Mouse (Mus musculus) retina, embryonic 14.5 days (tissue): ENCODE measurements around the gene Depdc5.
"Not testable (repeated sequence)": the region's sequence is repeated elsewhere in the genome, so short reads cannot be mapped to it uniquely, and the experiment has no call there.

Source experiments
- DNase-seq: peaks from one replicate; pipeline ENCODE4 v3.0.0-alpha.2; 2015; ENCODE audit warnings: low spot score

Depdc5 gene

DNA sequence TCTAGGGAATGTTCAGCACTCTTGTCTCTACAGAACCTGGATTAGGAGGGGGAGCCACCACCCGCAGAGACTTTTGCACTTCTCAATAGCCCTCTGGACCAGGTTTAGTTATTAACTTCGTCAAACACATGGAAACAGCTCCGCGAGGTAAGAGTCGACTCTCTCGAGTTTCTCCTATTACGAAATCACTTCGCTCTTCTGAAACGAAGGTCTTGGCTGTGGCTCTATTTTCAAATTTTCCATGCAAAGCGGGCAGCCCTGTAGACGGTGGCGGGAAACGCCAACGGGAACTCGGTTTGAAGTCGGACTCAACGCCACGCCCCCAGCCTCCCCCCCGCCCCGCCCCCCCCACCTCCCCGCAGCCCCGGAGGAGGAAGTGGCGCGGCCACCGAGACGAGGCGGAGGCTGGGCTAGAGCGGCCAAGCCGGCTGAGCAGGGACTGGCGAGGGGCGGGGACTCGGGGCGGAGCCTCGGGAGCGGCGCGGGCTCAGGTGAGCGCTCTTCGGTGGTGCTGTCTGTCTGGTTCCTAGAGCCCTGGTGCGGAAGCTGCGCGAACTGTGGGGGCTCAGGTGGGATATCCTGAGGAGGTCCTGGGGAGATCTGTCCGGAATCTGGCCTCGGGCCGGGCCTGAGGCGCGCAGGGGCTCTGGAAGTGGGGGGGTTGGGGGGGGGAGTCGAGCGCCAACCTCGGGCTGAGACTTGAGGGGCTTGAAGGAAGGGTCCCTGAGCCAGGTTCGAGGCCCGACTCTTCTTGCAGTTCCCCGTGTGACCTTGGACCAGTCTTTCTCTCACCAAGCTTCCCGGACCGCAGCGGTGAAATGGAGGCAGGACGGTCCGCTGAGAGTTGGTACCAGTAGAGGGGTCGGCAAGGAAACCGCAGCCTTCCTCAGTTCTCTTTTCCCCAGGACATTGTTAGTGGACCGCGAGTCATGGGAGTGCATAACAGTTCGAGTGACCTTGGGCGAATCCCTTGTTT lies at the start of gene Depdc5:
TSS of gene Depdc5 (plus strand) at position 449 of the 976 bp plus-strand sequence.
- peak; percentile 93 for DNase-seq

DNA sequence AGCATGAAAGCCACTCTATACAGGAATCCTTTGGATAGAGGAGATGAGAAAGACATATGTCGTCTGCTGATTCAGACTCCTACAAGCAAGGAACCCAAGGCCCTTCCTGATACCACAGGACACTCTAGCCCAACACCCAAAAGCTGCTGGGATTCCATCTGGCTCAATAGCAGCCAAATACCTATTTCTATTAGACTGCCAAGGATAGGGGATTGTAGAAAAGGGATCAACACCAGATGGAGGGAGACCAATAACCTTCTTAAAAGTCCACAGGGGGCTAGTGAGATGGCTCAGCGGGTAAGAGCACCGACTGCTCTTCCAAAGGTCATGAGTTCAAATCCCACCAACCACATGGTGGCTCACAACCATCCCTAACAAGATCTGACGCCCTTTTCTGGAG lies 48.1 kb upstream of the Depdc5 start:
- DNase-seq, result no peak

DNA sequence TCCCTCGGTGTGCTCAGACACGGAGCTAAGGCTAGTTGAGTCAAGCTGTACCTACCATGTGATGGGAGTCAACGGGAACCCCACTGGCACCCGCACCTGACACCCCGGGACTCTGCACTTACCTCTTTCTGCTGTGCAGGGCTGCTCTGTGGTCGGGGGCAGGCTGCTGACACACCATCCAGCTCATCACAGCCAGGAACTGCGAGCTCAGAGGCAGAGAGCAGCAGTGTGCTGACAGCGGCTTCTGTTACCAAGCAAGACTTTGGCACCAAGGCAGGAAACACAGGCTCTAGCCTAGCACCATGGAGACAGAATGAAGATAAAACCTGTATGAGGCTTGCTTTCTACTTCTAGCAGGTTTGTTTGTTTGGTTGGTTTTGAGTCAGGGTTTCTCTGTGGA lies 43.0 kb upstream of the Depdc5 start:
- no peak for DNase-seq

DNA sequence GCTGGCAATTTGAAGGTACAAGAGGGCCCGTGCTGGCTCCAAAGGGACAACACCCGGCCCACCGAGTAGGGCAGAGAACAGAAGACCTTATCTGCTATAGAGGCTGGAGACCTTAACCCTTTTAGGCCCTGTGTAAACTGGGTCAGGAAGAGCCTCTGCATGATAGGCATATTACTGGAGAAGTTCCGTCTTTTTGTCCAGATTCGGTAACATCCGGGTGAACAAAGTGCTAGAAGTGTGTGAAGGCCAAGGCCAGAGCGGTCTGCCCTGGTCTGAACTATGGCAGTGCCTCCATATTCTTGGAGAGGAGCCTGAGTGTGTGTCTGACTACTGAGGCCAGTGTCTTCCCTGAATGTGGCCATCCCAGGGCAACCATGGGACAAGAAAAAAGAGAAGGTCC lies 36.5 kb upstream of the Depdc5 start, which contains the start of gene Gm20671:
TSS of gene Gm20671 (minus strand) at position 101 of the 400 bp plus-strand sequence.
- no peak for DNase-seq

DNA sequence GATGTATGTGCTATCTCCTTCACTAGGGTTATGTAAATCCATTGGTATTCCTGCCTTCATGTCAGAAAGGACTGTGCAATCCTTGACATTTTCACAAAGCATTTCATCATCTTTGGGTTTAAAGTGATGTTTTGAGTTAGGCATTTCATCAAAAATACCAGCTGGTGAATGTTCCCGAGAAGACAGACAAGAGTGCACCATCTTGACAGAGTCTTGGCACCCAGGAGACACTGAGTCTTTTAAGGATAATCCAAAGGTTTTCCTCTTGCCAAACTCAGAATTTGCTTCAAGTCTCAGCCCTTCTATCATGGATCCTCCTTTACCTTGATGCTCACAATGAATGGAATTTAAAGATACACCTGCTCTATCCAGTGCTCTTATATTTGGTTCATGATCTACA lies 34.7 kb upstream of the Depdc5 start:
- DNase-seq, result not testable (repeated sequence)

DNA sequence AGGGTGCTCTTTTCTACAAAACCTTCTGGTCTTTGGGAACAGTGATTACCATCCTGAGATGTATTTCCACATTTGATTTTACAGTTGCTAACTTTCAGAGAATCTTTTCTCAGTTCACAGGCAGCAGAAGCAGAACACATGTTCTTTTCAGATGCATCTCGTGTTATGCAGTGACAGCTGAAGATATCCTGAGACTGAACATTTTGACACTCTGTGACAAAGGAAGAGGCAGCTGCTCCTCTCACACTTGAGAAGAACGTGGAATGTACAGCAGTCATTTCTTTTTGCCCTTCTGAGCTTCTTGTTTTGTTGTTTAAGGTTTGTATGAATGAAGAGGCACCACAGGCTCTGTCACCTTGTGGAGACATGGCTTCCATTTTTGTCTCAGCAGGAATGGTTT lies 33.4 kb upstream of the Depdc5 start:
- DNase-seq, result no peak

DNA sequence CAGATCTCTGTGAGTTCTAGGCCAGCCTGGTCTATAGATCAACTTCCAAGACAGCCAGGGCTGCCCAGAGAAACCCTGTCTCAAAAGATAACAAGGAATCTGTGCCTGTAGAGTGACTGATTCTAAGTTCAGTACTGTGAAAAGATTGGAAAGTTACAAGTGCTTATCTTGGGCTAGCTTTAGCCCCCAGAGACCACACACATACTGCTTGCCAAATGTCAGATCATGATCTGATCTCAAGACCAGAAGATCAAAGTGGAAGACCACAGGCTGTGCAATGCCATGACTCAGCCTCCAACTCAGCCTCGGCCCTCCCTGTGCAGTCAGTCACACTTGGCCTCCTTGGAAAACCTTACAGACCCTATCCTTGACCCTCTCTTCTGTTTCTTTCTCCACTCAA lies 29.0 kb upstream of the Depdc5 start:
- DNase-seq, result no peak

DNA sequence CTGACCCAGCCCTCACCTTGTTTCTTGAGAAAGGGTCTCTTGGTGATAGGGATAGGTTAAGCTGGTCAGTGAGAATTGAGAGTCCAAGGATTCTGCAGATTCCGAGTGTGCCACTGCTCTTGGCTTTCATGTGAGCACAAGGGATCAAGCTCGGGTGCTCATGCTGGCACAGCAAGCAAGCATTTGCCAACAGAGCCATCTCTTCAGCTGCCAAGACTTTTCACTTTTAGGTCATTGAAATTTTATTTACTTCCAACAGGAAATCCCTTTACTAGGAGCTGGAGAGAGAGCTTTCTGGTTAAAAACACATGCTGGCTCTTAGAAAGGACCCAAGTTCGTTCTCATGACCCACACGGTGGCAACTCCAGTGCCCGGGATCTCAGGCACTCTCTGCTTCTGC lies 26.5 kb upstream of the Depdc5 start:
- no peak for DNase-seq

DNA sequence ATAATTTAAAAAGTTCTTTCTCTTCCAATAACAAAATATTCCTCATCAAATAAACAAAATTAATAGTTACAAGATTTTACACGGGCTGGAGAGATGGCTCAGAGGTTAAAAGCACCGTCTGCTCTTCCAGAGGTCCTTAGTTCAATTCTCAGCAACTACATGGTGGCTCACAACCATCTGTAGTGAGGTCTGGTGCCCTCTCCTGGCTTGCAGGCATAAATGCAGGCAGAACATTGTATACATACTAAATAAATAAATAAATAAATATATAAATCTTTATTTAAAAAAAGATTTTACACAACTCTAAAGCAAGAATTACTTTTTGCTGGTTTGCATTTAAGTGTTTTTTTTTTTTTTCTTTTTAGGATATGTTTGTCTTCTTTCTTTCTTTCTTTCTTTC lies 23.5 kb upstream of the Depdc5 start:
- no peak for DNase-seq

DNA sequence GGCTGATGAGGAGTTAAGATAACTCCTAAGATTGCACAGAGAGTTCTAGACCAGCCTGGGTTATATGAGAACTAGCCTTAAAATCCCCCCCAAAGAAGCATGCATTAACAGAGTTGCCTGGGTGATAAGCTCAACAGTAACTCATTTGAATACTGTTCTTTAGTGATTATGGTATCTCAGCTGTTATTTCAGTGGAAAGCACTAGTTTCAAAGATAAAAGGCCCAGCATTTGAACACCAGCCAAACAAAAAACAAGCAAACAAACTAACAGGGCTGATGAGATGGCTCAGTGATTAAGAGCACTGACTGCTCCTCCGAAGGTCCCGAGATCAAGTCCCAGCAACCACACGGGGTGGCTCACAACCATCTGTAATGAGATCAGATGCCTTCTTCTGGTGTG lies 14.3 kb upstream of the Depdc5 start:
- DNase-seq, result no peak

DNA sequence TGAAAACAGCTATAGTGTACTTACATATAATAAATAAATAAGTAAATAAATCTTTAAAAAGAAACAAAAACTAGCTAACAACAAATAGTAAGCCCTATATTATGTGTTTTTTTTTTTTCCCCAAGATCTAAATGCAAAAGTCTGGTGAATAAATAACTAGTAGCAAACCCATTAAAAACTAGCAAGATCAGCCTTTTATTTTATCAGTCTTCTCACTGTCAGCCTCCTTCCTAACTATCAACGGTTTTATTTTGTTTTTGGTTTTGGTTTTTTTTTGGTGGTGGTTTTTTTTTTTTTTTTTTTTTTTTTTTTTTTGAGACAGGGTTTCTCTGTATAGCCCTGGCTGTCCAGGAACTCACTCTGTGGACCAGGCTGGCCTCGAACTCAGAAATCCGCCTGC lies 13.9 kb upstream of the Depdc5 start:
- DNase-seq, result not testable (repeated sequence)

DNA sequence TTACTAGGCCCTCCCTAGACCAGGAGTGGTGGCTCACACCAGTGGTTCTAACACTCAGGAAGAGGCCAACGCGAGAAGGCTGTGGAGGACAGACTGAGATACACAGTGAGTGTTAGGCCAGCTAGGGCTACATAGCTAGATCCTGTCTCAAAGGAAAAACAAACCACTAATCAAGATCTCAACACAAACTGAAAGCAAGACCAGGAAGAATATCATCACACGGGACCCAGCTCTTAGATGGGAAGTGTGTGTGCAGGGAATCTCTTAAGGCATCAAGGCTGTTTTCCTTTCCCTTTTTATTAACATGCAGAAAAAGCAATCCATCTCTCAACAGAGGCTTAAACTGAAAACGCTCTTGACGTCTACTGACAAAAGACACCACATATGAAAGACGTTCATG lies 11.5 kb upstream of the Depdc5 start:
- DNase-seq, result no peak

DNA sequence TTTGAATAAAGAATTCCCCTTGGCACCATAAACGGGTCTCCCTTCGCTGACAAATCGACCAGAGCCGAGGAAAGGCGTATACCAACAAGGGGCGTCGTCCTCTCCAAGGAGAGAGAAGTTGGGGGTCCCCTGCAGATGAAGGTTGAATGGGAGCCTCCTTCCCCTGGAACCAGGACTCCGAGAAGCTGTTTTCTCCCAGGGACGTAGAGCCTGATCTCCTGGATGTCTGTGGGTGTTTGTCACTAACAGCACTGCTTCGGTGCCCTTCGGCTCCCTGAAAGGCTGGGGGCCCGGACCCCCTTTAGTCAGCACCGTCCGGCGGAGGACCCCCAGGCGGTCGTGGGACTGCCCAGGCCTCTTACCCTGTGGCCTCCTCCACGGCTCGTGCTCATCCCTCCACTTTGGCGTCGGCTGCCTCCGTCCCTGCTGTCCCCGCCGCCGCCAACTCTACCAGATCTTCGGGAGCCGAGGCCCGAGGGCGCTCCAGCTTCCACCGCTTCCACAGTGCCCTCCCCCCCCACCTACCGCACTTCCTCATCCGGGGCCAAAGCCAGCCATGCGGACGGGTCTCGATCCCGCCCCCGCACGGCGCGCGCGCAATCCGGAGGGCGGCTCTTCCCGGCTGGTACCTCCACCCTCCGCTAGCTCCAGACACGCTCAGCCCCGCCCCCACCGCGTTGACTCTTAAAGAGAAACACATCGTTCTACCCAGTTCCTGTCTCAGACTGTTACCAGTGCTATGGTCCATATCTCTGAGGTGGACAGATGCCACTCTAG lies 9.6 kb upstream of the Depdc5 start, which contains the start of gene Prr14l:
TSS of gene Prr14l (minus strand) at position 526 of the 777 bp plus-strand sequence.
- peak; percentile 98 for DNase-seq

DNA sequence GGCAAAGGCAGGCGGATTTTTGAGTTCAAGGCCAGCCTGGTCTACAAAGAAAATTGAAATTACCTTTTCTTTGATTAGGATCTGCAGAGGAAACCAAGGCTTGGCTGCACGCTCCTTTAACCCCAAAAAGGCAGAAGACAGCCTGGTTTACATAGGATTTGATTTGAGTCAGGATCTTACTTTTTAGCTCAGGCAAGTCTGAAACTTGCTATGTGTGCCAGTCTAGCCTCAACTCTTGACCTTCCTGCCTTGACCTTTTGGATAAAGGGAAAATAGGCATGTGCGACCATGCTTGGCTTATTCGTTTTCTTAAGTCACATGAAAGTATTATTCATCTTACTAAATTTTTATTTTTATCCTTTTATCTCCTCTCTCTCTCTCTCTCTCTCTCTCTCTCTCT lies 8.7 kb upstream of the Depdc5 start:
- no peak for DNase-seq

DNA sequence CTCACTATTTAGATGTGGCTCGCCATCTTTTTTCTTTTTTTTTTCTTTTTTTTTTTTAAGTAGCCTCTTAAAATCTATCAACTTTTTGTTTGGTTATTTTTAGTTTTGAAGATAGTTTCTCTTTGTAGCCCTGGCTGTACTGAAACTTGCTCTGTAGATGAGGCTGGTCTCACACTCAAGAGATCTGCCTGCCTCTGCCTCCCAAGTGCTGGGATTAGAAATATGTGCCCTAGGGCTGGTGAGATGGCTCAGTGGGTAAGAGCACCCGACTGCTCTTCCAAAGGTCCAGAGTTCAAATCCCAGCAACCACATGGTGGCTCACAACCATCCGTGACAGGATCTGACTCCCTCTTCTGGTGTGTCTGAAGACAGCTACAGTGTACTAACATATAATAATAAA lies 8.2 kb upstream of the Depdc5 start:
- DNase-seq, result not testable (repeated sequence)

DNA sequence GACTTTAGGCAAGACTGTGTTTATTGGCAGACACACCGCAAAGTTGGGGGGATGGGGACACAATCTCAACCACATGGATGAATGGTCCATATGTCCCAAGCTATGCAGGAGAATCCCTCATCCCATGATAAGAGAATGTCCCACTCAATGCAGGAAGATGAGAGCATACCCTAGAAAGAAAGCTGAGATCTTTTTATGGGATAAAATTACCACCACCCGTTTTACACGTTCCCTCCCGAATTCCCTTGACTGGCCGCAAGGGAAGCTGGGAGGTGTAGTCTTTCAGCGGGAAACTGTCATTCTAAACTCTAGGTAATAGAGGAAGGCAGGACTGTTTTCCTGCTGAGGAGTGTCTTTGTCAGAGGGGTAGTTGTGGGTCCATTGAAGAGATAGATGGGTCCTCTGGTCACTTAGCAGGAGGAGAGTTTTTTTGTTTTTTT lies 5.7 kb upstream of the Depdc5 start:
- peak; percentile 58 for DNase-seq

DNA sequence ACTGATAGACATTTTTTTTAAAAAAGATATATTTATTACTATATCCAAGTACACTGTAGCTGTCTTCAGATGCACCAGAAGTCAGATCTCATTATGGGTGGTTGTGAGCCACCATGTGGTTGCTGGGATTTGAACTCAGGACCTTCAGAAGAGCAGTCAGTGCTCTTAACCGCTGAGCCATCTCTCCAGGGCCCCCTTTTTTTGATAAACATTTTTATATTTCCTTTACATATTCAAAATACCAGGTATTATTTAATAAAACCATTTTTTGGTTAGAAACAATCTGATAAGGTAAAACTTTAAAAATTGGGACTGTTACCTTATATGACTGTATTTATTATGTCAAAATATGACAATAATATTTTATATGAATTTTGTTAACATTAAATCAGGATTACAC lies 2.4 kb upstream of the Depdc5 start:
- DNase-seq, result no peak

DNA sequence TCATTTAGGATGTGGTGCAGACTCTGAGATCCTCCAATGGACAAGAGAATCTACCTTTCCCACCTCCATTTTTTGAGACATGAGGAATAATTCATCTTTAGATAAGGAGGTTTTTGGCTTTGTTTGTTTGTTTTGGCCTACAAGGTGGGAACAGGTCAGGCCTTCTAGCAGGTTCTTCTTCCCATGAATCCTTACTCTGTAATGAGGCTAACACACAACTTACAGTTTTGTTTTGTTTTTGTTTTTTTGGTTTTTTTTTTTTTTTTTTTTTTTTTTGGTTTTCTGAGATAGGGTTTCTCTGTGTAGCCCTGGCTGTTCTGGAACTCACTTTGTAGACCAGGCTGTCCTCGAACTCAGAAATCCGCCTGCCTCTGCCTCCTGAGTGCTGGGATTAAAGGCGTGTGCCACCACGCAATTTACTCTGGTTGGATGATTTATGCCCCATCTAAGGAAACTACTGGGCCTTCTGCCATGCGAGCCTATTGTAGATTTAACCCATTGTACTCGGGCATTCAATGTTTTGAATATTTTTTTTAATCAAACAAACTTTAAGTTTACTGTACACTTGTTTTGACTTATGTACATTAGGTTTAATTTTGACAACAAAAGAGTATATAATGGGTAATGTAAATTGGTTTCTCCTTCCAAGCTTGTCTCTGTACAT lies 900 bp upstream of the Depdc5 start:
- no peak for DNase-seq

DNA sequence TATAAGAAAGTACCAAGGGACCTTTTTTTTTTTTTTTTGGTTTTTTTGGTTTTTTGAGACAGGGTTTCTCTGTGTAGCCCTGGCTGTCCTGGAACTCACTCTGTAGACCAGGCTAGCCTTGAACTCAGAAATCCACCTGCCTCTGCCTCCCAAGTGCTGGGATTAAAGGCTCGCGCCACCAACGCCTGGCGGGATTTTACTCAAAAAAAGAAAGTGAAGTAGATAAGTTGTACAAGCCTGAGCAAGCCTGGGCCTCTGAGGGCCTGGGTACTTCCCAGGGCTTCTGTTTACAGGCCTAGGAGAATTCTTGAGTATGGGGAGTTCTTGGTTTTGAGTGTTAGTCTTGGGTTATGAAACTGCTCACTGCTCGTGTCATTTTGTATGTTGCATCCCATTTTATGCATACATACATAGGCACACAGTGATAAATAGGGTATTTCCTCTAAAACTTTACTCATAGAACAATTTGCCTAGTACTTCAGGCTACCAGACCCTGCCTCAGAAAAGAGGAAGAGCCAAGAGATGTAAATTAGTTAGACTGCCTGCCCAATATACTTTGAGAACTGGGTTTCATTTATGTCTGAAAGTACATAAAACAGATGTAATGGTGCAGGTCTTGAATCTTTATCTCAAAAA lies 6.0 kb downstream of the Depdc5 start:
- DNase-seq, result no peak

DNA sequence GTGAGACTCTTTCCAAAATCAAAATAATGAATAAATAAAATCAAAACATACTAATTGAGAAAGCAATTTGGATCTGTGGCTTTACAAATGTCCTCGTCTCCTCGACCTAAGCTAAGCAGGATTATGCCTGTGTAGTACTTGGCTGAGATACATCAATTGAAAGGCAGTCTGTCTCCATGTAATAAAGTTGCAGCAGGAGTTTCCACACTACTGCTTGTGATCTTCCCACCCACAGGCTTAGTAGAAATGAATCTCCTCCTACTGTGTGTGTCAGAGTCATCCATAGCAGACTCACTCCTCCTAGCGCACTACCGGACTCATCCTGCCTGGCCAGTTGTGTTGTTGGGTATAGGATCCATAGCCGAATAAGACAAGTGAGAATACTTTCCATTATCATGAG lies 8.8 kb downstream of the Depdc5 start:
- no peak for DNase-seq

DNA sequence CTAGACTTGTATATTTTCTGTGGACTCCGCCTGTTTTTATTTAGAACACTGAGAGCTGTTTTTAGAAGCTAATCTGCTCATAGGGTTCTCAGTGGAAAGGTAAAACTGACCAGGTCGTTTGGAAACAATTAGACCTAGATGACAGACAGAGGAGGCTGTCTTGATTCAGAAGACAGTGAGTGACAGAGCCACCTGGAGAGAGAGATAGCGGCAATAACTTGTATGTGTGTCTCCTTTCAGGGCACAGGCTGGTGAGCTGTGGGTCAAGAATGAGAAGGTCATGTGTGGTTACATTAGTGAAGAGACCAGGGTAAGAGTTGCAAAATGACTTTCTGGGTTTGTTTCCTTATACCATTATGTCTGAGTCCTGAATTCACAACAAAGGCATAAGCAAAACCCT lies 23.2 kb downstream of the Depdc5 start:
- no peak for DNase-seq

DNA sequence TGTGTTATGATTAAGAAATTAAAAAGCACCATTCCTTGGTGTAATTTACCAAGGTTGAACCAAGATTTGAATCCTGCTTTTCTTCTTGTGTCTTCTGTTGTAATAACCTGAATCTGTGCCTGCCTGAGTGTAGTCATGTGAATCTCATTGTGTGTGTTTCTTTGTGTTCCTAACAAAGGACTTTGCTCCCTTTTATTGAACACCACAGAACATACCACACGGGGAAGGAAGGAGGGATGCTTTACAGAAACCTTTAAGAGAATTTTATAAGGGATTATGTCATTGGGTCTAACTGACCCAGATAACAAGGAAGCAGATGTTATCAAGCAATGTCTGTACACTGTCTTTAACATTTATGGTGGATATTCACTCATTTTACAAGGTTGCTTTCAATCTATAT lies 44.0 kb downstream of the Depdc5 start:
- DNase-seq, result no peak
